Mouse (Mus musculus): ENCODE results near the gene Rasal2.

DNA sequence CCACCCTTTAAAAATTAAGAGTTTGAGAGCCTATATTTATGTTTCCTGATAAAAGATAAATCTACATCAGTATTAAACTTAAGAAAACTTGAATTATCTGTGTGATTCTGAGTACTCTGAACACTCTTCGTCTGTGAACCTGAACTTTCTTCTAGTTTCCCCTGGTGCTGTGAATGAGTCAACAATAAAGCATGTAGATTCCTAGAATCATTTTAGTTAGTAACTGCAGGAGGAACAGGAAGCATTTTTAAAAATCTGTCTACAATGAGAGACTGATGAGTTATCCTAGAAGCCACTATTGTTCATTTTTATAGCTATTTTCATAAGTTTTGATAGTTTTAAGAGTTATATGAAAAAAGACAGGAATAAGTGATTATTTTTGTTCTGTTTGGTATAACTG is 111.1 kb downstream of the Rasal2 start:
- TF ChIP-seq GATA1 (IDR thresholded peaks at IDR 0.05; ENCODE audit: borderline replicate concordance, low read length) (no peak), FLI1 (IDR thresholded peaks at IDR 0.05; ENCODE audit: low read length) (no peak)

Data from megakaryocyte, embryonic 14.5 days (primary cell).